In the genomic region with DNA sequence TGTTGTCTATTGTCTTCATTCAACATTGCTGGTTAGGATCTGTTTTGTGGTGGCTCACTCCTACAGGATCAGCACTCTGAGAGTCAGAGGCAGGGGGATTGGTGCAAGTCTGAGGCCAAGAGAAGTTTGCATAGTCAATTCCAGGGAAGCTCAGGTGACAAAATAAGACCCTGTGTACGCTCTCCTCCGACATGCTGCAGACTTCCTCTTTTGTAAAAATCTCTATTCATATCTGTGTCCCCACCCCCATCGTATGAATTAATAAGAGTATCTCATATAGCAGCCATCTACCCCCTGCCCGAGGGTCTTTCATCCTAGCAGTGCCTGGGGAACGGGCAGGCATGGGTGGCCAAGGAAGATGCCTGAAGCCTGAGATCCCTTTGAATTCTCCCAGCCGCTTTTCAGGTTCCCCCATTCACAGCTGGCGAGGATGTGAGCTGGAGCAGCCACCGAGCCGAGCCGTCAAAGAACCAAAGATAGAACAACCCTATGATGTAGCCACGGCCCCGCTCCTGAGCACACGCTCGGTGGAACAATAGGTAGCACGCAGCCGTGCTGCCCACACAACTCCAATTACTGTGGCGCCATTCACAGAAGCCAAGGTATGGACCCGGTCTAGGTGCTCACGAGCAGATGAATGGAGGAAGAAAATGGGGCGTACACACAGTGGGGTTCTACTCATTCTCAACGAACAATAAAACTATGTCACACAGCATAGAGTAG, we compare ENCODE assay signal across 19 mouse cellular contexts.
DNase-seq lines count a peak whose midpoint lies in the region; ATAC-seq and TF ChIP-seq lines count a peak whose summit lies in the region.
"Had no signal": no experiment of that assay in that cellular context is flagged by ENCODE, and none has a peak within 500 bp of the region (broad histone marks: within the 10 kb centered on the region; RNA-seq: fewer than 3 reads in every experiment).

No protein-coding gene starts in this region.

- no peak for DNase-seq in forebrain, embryonic 11.5 days (ENCODE audit: low spot score)
- no peak for DNase-seq in midbrain, postnatal 0 days (ENCODE audit: low spot score)
- DNase-seq in MEL (ENCODE audit: low read depth, low spot score), result peak; percentile 51
- no peak for DNase-seq in limb, embryonic 10.5 days (ENCODE audit: low spot score)
- DNase-seq in heart, postnatal 36 days, result no peak
- no peak for DNase-seq in left cerebral cortex, postnatal 10 days (ENCODE audit: extremely low spot score in 1 of 2, low spot score in 2 of 2)
- DNase-seq: adrenal gland, adult 8-10 months; adrenal gland, postnatal 36 days; cerebellum, adult 11-12 months; cerebellum, adult 9-10 months; cerebellum, postnatal 36 days; gastrocnemius, adult 2 months; gastrocnemius, postnatal 25 days had no signal

- intact Hi-C loops in heart, postnatal 36 days (cut with DNase I), result loop anchor here (2.0 kb wide), 1 partner anchor 31 kb away; no protein-coding TSS in a partner anchor
- intact Hi-C loops in left cerebral cortex, postnatal 10 days (cut with DNase I), result no loop called here

- H3K36me3 ChIP-seq in forebrain, embryonic 13.5 days (ENCODE audit: poor library complexity, severe bottlenecking), result no peaks in the 10 kb centered on the region
- no peaks in the 10 kb centered on the region for H3K36me3 ChIP-seq in forebrain, embryonic 11.5 days (ENCODE audit: control insufficient read depth, insufficient read depth, low read length)
- H3K36me3 ChIP-seq in midbrain, embryonic 13.5 days, result no peaks in the 10 kb centered on the region
- no peaks in the 10 kb centered on the region for H3K36me3 ChIP-seq in midbrain, postnatal 0 days (ENCODE audit: insufficient read depth, low read length)
- no peaks in the 10 kb centered on the region; a peak in 1 of 4 replicates for H3K36me3 ChIP-seq in MEL (ENCODE audit: control insufficient read depth in 1 of 2, insufficient read depth in 2 of 2, low read length in 2 of 2)
- no peaks in the 10 kb centered on the region for H3K36me3 ChIP-seq in limb, embryonic 10.5 days
- H3K36me3 ChIP-seq: embryonic facial prominence, embryonic 10.5 days; heart, embryonic 12.5 days; hindbrain, embryonic 15.5 days had no signal

- no peak for TF ChIP-seq POLR2A in MEL (IDR thresholded peaks at IDR 0.05; ENCODE audit: control insufficient read depth in 1 of 2, insufficient read depth in 1 of 2, low read depth in 1 of 2, low read length in 2 of 2, poor library complexity in 1 of 2)

- ATAC-seq in forebrain, embryonic 13.5 days, result peak; percentile 55; the same call in 1 of the 2 replicates
- no peak for ATAC-seq in forebrain, embryonic 11.5 days (replicated peaks; ENCODE audit: low FRiP score)
- ATAC-seq in midbrain, embryonic 13.5 days, result peak; percentile 43; the same call in 1 of the 2 replicates
- no peak; the same call in 1 of the 2 replicates for ATAC-seq in midbrain, postnatal 0 days (ENCODE audit: low FRiP score)
- ATAC-seq: intestine, postnatal 0 days had no signal

- no peaks in the 10 kb centered on the region for H3K9me3 ChIP-seq in forebrain, embryonic 13.5 days (replicated peaks)
- no peaks in the 10 kb centered on the region for H3K9me3 ChIP-seq in forebrain, embryonic 11.5 days (ENCODE audit: control insufficient read depth, low read length)
- 0 out of 2 replicates have a peak, but pooled peaks cover 4% of the 10 kb centered on the region for H3K9me3 ChIP-seq in midbrain, embryonic 13.5 days
- no peaks in the 10 kb centered on the region for H3K9me3 ChIP-seq in midbrain, postnatal 0 days (ENCODE audit: low read length)
- H3K9me3 ChIP-seq in MEL (replicated peaks; ENCODE audit: insufficient read depth, low read length), result no peaks in the 10 kb centered on the region
- H3K9me3 ChIP-seq in limb, embryonic 10.5 days (replicated peaks), result no peaks in the 10 kb centered on the region
- H3K9me3 ChIP-seq: embryonic facial prominence, embryonic 10.5 days; hindbrain, embryonic 15.5 days had no signal

- no peaks in the 10 kb centered on the region for H3K79me2 ChIP-seq in MEL (ENCODE audit: control insufficient read depth, insufficient read depth, low read length, poor library complexity)

- H3K4me2 ChIP-seq in forebrain, embryonic 13.5 days, result no peak overlapping the region
- no peak overlapping the region for H3K4me2 ChIP-seq in forebrain, embryonic 11.5 days (ENCODE audit: low read depth, low read length, severe bottlenecking)
- H3K4me2 ChIP-seq in midbrain, embryonic 13.5 days (replicated peaks), result no peak overlapping the region
- no peak overlapping the region for H3K4me2 ChIP-seq in midbrain, postnatal 0 days (ENCODE audit: low read depth, low read length, poor library complexity, severe bottlenecking)
- H3K4me2 ChIP-seq: heart, embryonic 12.5 days; hindbrain, embryonic 15.5 days had no signal

- TF ChIP-seq CTCF in midbrain, postnatal 0 days (IDR thresholded peaks at IDR 0.05), result no peak
- no peak for TF ChIP-seq CTCF in MEL (IDR thresholded peaks at IDR 0.05 in 2 of 3, conservative IDR thresholded peaks at IDR 0.05 in 1 of 3; ENCODE audit: control insufficient read depth in 1 of 3, insufficient read depth in 1 of 3, low read depth in 2 of 3, low read length in 3 of 3, poor library complexity in 1 of 3, severe bottlenecking in 1 of 3)

- TF ChIP-seq RAD21 in MEL (IDR thresholded peaks at IDR 0.05; ENCODE audit: low read depth, low read length), result no peak

- H3K9ac ChIP-seq in forebrain, embryonic 13.5 days, result no peak overlapping the region
- H3K9ac ChIP-seq in forebrain, embryonic 11.5 days (ENCODE audit: low read length), result no peak overlapping the region
- no peak overlapping the region for H3K9ac ChIP-seq in midbrain, embryonic 13.5 days (replicated peaks)
- no peak overlapping the region for H3K9ac ChIP-seq in midbrain, postnatal 0 days (replicated peaks; ENCODE audit: low read length, poor library complexity, severe bottlenecking)
- peak overlapping the region; percentile 50 for H3K9ac ChIP-seq in MEL (ENCODE audit: control insufficient read depth, low read depth, low read length, poor library complexity, severe bottlenecking)
- H3K9ac ChIP-seq: heart, embryonic 12.5 days; hindbrain, embryonic 15.5 days had no signal

- H3K4me3 ChIP-seq in forebrain, embryonic 13.5 days, result no peak overlapping the region
- H3K4me3 ChIP-seq in forebrain, embryonic 11.5 days (ENCODE audit: low read depth, low read length), result no peak overlapping the region
- H3K4me3 ChIP-seq in midbrain, embryonic 13.5 days (replicated peaks), result no peak overlapping the region
- no peak overlapping the region for H3K4me3 ChIP-seq in midbrain, postnatal 0 days (ENCODE audit: low read depth, low read length)
- H3K4me3 ChIP-seq in MEL (ENCODE audit: control insufficient read depth in 1 of 2, insufficient read depth in 1 of 2, low read depth in 2 of 2, low read length in 2 of 2), result peak overlapping the region in 1 of 2 experiments; percentile 44; a peak in 2 of 4 replicates
- no peak overlapping the region for H3K4me3 ChIP-seq in limb, embryonic 10.5 days
- H3K4me3 ChIP-seq: embryonic facial prominence, embryonic 10.5 days; gastrocnemius, adult 2 months; heart, embryonic 12.5 days; hindbrain, embryonic 15.5 days had no signal

- H3K27ac ChIP-seq in forebrain, embryonic 13.5 days, result no peak overlapping the region
- H3K27ac ChIP-seq in forebrain, embryonic 11.5 days (ENCODE audit: low read depth, low read length), result no peak overlapping the region
- no peak overlapping the region for H3K27ac ChIP-seq in midbrain, embryonic 13.5 days
- no peak overlapping the region for H3K27ac ChIP-seq in midbrain, postnatal 0 days (ENCODE audit: low read depth, low read length)
- H3K27ac ChIP-seq in MEL (ENCODE audit: control insufficient read depth, low read depth, low read length), result peak overlapping the region; percentile 24; the same call in 1 of the 2 replicates
- H3K27ac ChIP-seq in limb, embryonic 10.5 days, result peak overlapping the region; percentile 46; the same call in 1 of the 2 replicates
- H3K27ac ChIP-seq: gastrocnemius, adult 2 months; hindbrain, embryonic 15.5 days had no signal

- H3K4me1 ChIP-seq in forebrain, embryonic 13.5 days, result peaks cover 2% of the 10 kb centered on the region; the same call in 1 of the 2 replicates
- peaks cover 3% of the 10 kb centered on the region for H3K4me1 ChIP-seq in forebrain, embryonic 11.5 days (replicated peaks; ENCODE audit: control insufficient read depth, insufficient read depth, low read length)
- peaks cover 6% of the 10 kb centered on the region; the same call in 1 of the 2 replicates for H3K4me1 ChIP-seq in midbrain, embryonic 13.5 days (replicated peaks)
- no peaks in the 10 kb centered on the region for H3K4me1 ChIP-seq in midbrain, postnatal 0 days (ENCODE audit: insufficient read depth, low read length)
- peaks cover 9 to 16% of the 10 kb centered on the region in 2 experiments; a peak in 3 of 4 replicates for H3K4me1 ChIP-seq in MEL (ENCODE audit: control insufficient read depth in 1 of 2, insufficient read depth in 2 of 2, low read length in 2 of 2)
- peaks cover 41% of the 10 kb centered on the region for H3K4me1 ChIP-seq in limb, embryonic 10.5 days

- 0 out of 2 replicates have a peak, but pooled peaks cover 2% of the 10 kb centered on the region for H3K27me3 ChIP-seq in forebrain, embryonic 13.5 days
- no peaks in the 10 kb centered on the region for H3K27me3 ChIP-seq in forebrain, embryonic 11.5 days (ENCODE audit: control insufficient read depth, insufficient read depth, low read length)
- peaks cover 2% of the 10 kb centered on the region; the same call in 1 of the 2 replicates for H3K27me3 ChIP-seq in midbrain, embryonic 13.5 days
- H3K27me3 ChIP-seq in midbrain, postnatal 0 days (ENCODE audit: insufficient read depth, low read length), result no peaks in the 10 kb centered on the region
- H3K27me3 ChIP-seq in MEL (ENCODE audit: control insufficient read depth in 1 of 2, insufficient read depth in 2 of 2, low read length in 2 of 2), result 0 out of 4 replicates have a peak, but pooled peaks cover 0 to 1% of the 10 kb centered on the region in 2 experiments
- H3K27me3 ChIP-seq in limb, embryonic 10.5 days (ENCODE audit: low read depth, poor library complexity, severe bottlenecking), result peaks cover 5% of the 10 kb centered on the region; the same call in 1 of the 2 replicates
- H3K27me3 ChIP-seq: hindbrain, embryonic 15.5 days had no signal

- no peak for TF ChIP-seq EP300 in MEL (IDR thresholded peaks at IDR 0.05; ENCODE audit: low read depth in 1 of 2, low read length in 2 of 2)

- 61% methylated on average over 21 of the region's 21 CpGs for WGBS in forebrain, embryonic 13.5 days
- 75% methylated on average over 21 of the region's 21 CpGs for WGBS in forebrain, embryonic 11.5 days
- 68% methylated on average over 21 of the region's 21 CpGs for WGBS in midbrain, embryonic 13.5 days
- WGBS in midbrain, postnatal 0 days, result 70% methylated on average over 21 of the region's 21 CpGs
- WGBS in limb, embryonic 10.5 days, result 87% methylated on average over 21 of the region's 21 CpGs

TF ChIP-seq in MEL, 35 proteins besides CTCF, POLR2A, EP300 and RAD21:
- 0 out of 2 replicates have a peak, but pooled peaks have one; percentile 15 for TF ChIP-seq GATA1 (IDR thresholded peaks at IDR 0.05; ENCODE audit: low read depth, low read length)
- TF ChIP-seq TCF12 (IDR thresholded peaks at IDR 0.05; ENCODE audit: low read depth, low read length), result no peak
- TF ChIP-seq RCOR1 (IDR thresholded peaks at IDR 0.05; ENCODE audit: low read depth, low read length), result no peak

Comparison
In these comparisons a context has a peak if more than half of its experiments do, and no peak if none do; other contexts are left out.
1. ATAC-seq: peak in forebrain, embryonic 13.5 days (single experiment) and midbrain, embryonic 13.5 days (single experiment); none in forebrain, embryonic 11.5 days (single experiment) and midbrain, postnatal 0 days (single experiment).
2. H3K27ac ChIP-seq: peak in MEL (single experiment) and limb, embryonic 10.5 days (single experiment); none in forebrain, embryonic 13.5 days (single experiment), forebrain, embryonic 11.5 days (single experiment), midbrain, embryonic 13.5 days (single experiment) and midbrain, postnatal 0 days (single experiment).